Mouse (Mus musculus): ENCODE measurements at regions not wholly inside any gene's neighbourhood (a gene's known extent, or its start where the extent isn't known, plus 50 kb on each side); places are given as distances from the start of the nearest gene placed in this dataset.
A peak's percentile ranks its signal among the peaks of the same experiment; 100 is the strongest.

- no peak overlapping the region for H3K27ac ChIP-seq (ENCODE audit: low read depth, low read length)
- H3K9ac ChIP-seq (ENCODE audit: low read depth, low read length): no peak overlapping the region
- H3K9me3 ChIP-seq (ENCODE audit: control insufficient read depth, low read length): no peaks in the 10 kb centered on the region
- no peak overlapping the region for H3K4me3 ChIP-seq (ENCODE audit: low read depth, low read length)
- H3K27me3 ChIP-seq (ENCODE audit: control insufficient read depth, insufficient read depth, low read length): no peaks in the 10 kb centered on the region
- H3K4me2 ChIP-seq (replicated peaks; ENCODE audit: low read depth, low read length): no peak overlapping the region
- 60% methylated on average over 4 of the region's 4 CpGs for WGBS
- ATAC-seq (ENCODE audit: low FRiP score): no peak
- no peaks in the 10 kb centered on the region for H3K36me3 ChIP-seq (ENCODE audit: control insufficient read depth, insufficient read depth, low read length)
- no peaks in the 10 kb centered on the region for H3K4me1 ChIP-seq (replicated peaks; ENCODE audit: control insufficient read depth, insufficient read depth, low read length)
- DNase-seq (ENCODE audit: low spot score): no peak
Measured at GRCm38 (mm10) chr7:40214395-40214794, 683.7 kb upstream of the Vstm2b start.

DNA sequence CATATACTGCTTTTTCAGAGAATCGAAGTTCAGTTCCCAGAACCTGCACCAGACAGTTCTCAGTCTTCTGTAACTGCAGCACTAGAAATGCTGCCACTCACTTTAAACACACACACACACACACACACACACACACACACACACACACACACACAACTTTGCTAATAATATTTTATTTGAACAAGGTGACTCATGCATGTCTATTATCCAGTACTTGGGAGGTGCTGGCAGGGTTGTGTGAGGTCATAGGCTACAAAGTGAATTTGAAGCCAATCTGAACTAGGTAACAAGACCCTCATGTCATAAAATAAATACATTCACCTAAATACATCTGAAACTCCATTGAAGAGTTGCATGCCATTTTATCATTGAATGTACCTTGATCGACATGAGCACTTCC is 682.9 kb upstream of the Vstm2b start:
- H3K9ac ChIP-seq (ENCODE audit: low read depth, low read length): no peak overlapping the region
- H3K36me3 ChIP-seq (ENCODE audit: control insufficient read depth, insufficient read depth, low read length): no peaks in the 10 kb centered on the region
- 88% methylated on average over 2 of the region's 2 CpGs for WGBS
- no peaks in the 10 kb centered on the region for H3K27me3 ChIP-seq (ENCODE audit: control insufficient read depth, insufficient read depth, low read length)
- H3K4me1 ChIP-seq (replicated peaks; ENCODE audit: control insufficient read depth, insufficient read depth, low read length): no peaks in the 10 kb centered on the region
- no peak overlapping the region for H3K4me2 ChIP-seq (replicated peaks; ENCODE audit: low read depth, low read length)
- H3K27ac ChIP-seq (ENCODE audit: low read depth, low read length): no peak overlapping the region
- ATAC-seq (ENCODE audit: low FRiP score) (no peak), DNase-seq (ENCODE audit: low spot score) (no peak)
- no peaks in the 10 kb centered on the region for H3K9me3 ChIP-seq (ENCODE audit: control insufficient read depth, low read length)
- H3K4me3 ChIP-seq (ENCODE audit: low read depth, low read length): no peak overlapping the region

DNA sequence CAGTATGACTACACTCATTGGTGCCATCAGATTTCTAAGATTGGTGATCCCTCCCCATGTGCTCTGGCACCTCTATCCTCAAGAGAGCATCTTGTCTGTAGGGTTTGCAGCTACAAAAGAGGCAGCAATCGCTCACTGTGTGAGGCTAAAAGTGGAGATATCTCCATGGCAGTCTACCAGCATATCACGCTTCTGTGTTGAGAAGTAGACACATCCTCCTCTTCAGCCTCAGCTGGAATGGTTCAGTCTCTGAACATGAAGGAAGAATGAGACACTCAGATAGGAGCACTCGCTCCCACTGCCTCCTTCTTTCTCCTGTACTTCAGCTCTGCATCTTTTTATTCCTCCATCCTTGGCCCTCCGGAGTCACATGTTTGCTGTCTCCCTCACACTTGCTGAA is 677.6 kb upstream of the Vstm2b start:
- DNase-seq (ENCODE audit: low spot score) (no peak), ATAC-seq (ENCODE audit: low FRiP score) (no peak)
- Histone ChIP-seq H3K27me3 (ENCODE audit: control insufficient read depth, insufficient read depth, low read length) (no peaks in the 10 kb centered on the region), H3K27ac (ENCODE audit: low read depth, low read length) (no peak overlapping the region), H3K4me3 (ENCODE audit: low read depth, low read length) (no peak overlapping the region), H3K4me2 (replicated peaks; ENCODE audit: low read depth, low read length) (no peak overlapping the region), H3K4me1 (replicated peaks; ENCODE audit: control insufficient read depth, insufficient read depth, low read length) (no peaks in the 10 kb centered on the region), H3K9me3 (ENCODE audit: control insufficient read depth, low read length) (no peaks in the 10 kb centered on the region), H3K9ac (ENCODE audit: low read depth, low read length) (no peak overlapping the region), H3K36me3 (ENCODE audit: control insufficient read depth, insufficient read depth, low read length) (no peaks in the 10 kb centered on the region)
- WGBS: 88% methylated on average over 4 of the region's 4 CpGs

DNA sequence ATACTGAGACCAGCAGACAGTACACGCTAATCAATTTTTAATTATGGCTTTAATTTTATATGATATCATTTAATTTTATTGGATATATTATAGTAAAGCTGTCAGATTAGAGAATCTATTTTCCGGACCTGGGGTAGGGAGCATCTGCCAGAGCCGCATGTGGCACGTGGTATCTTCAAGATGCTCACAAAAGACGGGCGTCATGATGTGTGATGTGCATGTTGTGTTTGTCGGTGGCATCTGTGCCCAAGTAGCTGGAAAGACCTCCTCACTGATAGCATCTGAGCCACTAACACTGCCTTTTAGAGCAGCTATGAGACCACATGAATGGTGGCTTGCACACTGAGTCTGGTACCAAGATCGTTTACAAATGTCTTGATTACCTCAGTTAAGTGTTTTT is 652.9 kb upstream of the Vstm2b start:
- H3K4me2 ChIP-seq (replicated peaks; ENCODE audit: low read depth, low read length): no peak overlapping the region
- no peaks in the 10 kb centered on the region for H3K27me3 ChIP-seq (ENCODE audit: control insufficient read depth, insufficient read depth, low read length)
- no peaks in the 10 kb centered on the region for H3K36me3 ChIP-seq (ENCODE audit: control insufficient read depth, insufficient read depth, low read length)
- DNase-seq (ENCODE audit: low spot score) (no peak), ATAC-seq (ENCODE audit: low FRiP score) (no peak)
- no peaks in the 10 kb centered on the region for H3K4me1 ChIP-seq (replicated peaks; ENCODE audit: control insufficient read depth, insufficient read depth, low read length)
- H3K9me3 ChIP-seq (ENCODE audit: control insufficient read depth, low read length): no peaks in the 10 kb centered on the region
- H3K4me3 ChIP-seq (ENCODE audit: low read depth, low read length): no peak overlapping the region
- WGBS: 92% methylated on average over 8 of the region's 8 CpGs
- H3K9ac ChIP-seq (ENCODE audit: low read depth, low read length): no peak overlapping the region
- H3K27ac ChIP-seq (ENCODE audit: low read depth, low read length): no peak overlapping the region

DNA sequence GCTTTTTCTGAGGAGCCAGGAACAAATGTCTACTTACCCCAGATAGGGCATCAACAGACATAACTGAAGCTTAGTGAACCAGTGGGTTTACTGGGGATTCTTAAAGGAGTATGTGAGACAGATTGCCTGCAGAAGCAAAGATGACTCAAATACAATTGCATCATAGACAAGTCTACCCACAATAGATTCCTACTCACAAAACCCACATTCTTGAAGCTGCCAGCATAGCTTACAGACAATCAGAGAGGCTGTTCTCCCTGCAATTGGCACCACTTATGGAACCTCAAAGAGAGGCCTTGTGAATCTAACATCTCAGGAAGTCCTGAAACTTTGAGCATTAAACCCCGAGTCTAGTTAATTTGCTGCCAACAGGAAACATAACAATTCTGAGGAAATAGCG is 649.6 kb upstream of the Vstm2b start:
- no peak for ATAC-seq (ENCODE audit: low FRiP score)

DNA sequence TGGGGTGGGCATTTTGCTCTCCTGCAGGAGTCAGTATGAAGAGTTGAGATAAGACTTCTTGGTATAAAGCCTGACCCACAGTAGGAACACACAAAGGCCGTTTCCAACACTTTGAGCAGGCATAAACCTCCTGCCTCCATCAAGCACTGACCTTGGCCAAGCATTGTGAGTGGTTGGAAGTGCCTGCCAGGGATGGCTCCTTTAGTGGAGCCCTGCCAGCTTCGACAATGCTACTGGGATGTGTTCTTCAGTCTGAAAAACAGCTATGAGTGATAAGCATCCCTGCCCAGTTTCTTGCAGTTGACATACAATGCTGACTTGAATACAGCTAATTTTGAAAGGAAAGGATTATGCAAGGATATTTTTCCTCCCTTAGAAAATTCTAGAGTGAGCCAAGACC is 644.6 kb upstream of the Vstm2b start:
- H3K4me2 ChIP-seq (replicated peaks; ENCODE audit: low read depth, low read length): no peak overlapping the region
- DNase-seq (ENCODE audit: low spot score) (no peak), ATAC-seq (ENCODE audit: low FRiP score) (no peak)
- no peak overlapping the region for H3K9ac ChIP-seq (ENCODE audit: low read depth, low read length)
- H3K4me1 ChIP-seq (replicated peaks; ENCODE audit: control insufficient read depth, insufficient read depth, low read length): no peaks in the 10 kb centered on the region
- H3K9me3 ChIP-seq (ENCODE audit: control insufficient read depth, low read length): no peaks in the 10 kb centered on the region
- H3K27me3 ChIP-seq (ENCODE audit: control insufficient read depth, insufficient read depth, low read length): no peaks in the 10 kb centered on the region
- WGBS: 67% methylated on average over 2 of the region's 2 CpGs
- no peaks in the 10 kb centered on the region for H3K36me3 ChIP-seq (ENCODE audit: control insufficient read depth, insufficient read depth, low read length)
- no peak overlapping the region for H3K4me3 ChIP-seq (ENCODE audit: low read depth, low read length)
- H3K27ac ChIP-seq (ENCODE audit: low read depth, low read length): no peak overlapping the region

More for the DNA sequence above, 649.6 kb upstream of the Vstm2b start:
- Histone ChIP-seq H3K4me3 (ENCODE audit: low read depth, low read length) (no peak overlapping the region), H3K9me3 (ENCODE audit: control insufficient read depth, low read length) (no peaks in the 10 kb centered on the region), H3K27me3 (ENCODE audit: control insufficient read depth, insufficient read depth, low read length) (no peaks in the 10 kb centered on the region), H3K9ac (ENCODE audit: low read depth, low read length) (no peak overlapping the region), H3K4me1 (replicated peaks; ENCODE audit: control insufficient read depth, insufficient read depth, low read length) (no peaks in the 10 kb centered on the region), H3K36me3 (ENCODE audit: control insufficient read depth, insufficient read depth, low read length) (no peaks in the 10 kb centered on the region), H3K4me2 (replicated peaks; ENCODE audit: low read depth, low read length) (no peak overlapping the region), H3K27ac (ENCODE audit: low read depth, low read length) (no peak overlapping the region)
- DNase-seq (ENCODE audit: low spot score): no peak
- 93% methylated on average over 2 of the region's 2 CpGs for WGBS

DNA sequence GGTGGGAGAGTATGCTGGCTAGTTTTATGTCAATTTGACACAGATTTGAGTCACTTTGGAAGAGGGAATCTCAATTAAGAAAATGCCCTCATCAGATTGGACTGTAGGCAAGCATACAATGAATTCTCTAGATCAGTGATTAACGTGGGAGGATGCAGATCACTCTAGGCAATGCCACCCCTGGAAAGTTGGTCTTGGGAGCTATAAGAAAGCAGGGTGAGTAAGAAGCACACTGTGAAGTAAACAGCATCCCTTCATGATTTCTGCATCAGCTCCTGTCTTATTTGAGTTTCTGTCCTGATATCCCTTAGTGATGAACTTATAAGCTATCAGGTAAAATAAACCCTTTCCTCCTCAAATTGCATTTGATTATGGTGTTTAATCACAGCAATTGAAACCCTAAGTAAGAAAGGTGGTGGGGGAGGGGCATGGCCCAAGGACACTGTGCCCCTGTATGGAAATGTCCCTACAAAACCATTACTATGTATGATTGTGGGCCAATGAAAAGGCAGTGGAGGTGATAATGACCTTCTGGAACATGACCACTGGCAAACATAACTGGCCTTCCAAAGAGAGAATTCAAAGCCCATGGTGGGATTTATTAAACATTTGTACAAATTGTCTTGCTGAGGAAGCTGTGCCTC is 640.3 kb upstream of the Vstm2b start:
- H3K4me2 ChIP-seq (replicated peaks; ENCODE audit: low read depth, low read length): no peak overlapping the region
- no peak for DNase-seq (ENCODE audit: low spot score)
- 64% methylated on average over 1 of the region's 1 CpGs for WGBS
- H3K4me3 ChIP-seq (ENCODE audit: low read depth, low read length): no peak overlapping the region
- H3K27me3 ChIP-seq (ENCODE audit: control insufficient read depth, insufficient read depth, low read length): no peaks in the 10 kb centered on the region
- no peaks in the 10 kb centered on the region for H3K4me1 ChIP-seq (replicated peaks; ENCODE audit: control insufficient read depth, insufficient read depth, low read length)
- H3K36me3 ChIP-seq (ENCODE audit: control insufficient read depth, insufficient read depth, low read length): no peaks in the 10 kb centered on the region
- no peaks in the 10 kb centered on the region for H3K9me3 ChIP-seq (ENCODE audit: control insufficient read depth, low read length)
- no peak overlapping the region for H3K27ac ChIP-seq (ENCODE audit: low read depth, low read length)
- no peak for ATAC-seq (ENCODE audit: low FRiP score)
- no peak overlapping the region for H3K9ac ChIP-seq (ENCODE audit: low read depth, low read length)

DNA sequence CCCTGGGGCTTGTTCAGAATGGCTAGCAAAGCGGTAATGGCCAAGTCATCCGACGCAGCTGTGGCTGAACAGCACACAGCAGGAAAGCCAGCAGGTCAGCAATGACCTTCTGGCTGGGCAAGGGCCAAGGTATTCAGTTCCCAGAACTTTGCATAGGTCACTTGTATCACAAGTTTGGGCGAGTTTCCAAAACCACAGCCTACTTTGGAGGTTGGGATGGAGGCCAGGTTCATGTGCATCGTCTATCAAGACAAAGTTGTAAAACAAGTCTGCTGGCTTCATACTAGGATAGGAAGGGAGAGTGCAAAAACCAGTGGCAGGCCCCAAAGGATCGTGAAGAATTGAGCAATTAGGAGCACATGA is 639.8 kb upstream of the Vstm2b start:
- no peak for ATAC-seq (ENCODE audit: low FRiP score)
- H3K36me3 ChIP-seq (ENCODE audit: control insufficient read depth, insufficient read depth, low read length): no peaks in the 10 kb centered on the region
- no peak for DNase-seq (ENCODE audit: low spot score)
- no peak overlapping the region for H3K4me3 ChIP-seq (ENCODE audit: low read depth, low read length)
- WGBS: 59% methylated on average over 6 of the region's 6 CpGs
- no peak overlapping the region for H3K27ac ChIP-seq (ENCODE audit: low read depth, low read length)
- H3K9me3 ChIP-seq (ENCODE audit: control insufficient read depth, low read length): no peaks in the 10 kb centered on the region
- H3K27me3 ChIP-seq (ENCODE audit: control insufficient read depth, insufficient read depth, low read length): no peaks in the 10 kb centered on the region
- H3K4me1 ChIP-seq (replicated peaks; ENCODE audit: control insufficient read depth, insufficient read depth, low read length): no peaks in the 10 kb centered on the region
- H3K9ac ChIP-seq (ENCODE audit: low read depth, low read length): no peak overlapping the region
- no peak overlapping the region for H3K4me2 ChIP-seq (replicated peaks; ENCODE audit: low read depth, low read length)

GRCm38 (mm10) chr7:40273459-40274072 is 624.6 kb upstream of the Vstm2b start:
- no peaks in the 10 kb centered on the region; the same call in 1 of the 2 replicates for H3K4me1 ChIP-seq (replicated peaks; ENCODE audit: control insufficient read depth, insufficient read depth, low read length)
- no peaks in the 10 kb centered on the region for H3K9me3 ChIP-seq (ENCODE audit: control insufficient read depth, low read length)
- no peak overlapping the region for H3K27ac ChIP-seq (ENCODE audit: low read depth, low read length)
- DNase-seq (ENCODE audit: low spot score) (peak; percentile 72), ATAC-seq (ENCODE audit: low FRiP score) (peak; percentile 28; the same call in 1 of the 2 replicates)
- H3K4me2 ChIP-seq (replicated peaks; ENCODE audit: low read depth, low read length): no peak overlapping the region
- no peaks in the 10 kb centered on the region for H3K27me3 ChIP-seq (ENCODE audit: control insufficient read depth, insufficient read depth, low read length)
- 25% methylated on average over 2 of the region's 2 CpGs for WGBS
- no peaks in the 10 kb centered on the region for H3K36me3 ChIP-seq (ENCODE audit: control insufficient read depth, insufficient read depth, low read length)
- no peak overlapping the region for H3K9ac ChIP-seq (ENCODE audit: low read depth, low read length)
- no peak overlapping the region for H3K4me3 ChIP-seq (ENCODE audit: low read depth, low read length)

Measured in hindbrain, embryonic 11.5 days (tissue).